In genomic region chr7:101323141-101323594, GRCm38 (mm10) we compare ENCODE assay signal across 8 mouse cellular contexts. TPM values are rescaled to one million over a fixed set of nuclear protein-coding genes. Genes with fewer than 3 reads are reported as not detected.
DNase-seq lines count a peak whose midpoint lies in the region; ATAC-seq lines count a peak whose summit lies in the region.

No protein-coding gene starts in this region.

- H3K4me1 ChIP-seq in heart, embryonic 12.5 days (replicated peaks), result peaks cover 42% of the 10 kb centered on the region

- no peak for ATAC-seq in heart, embryonic 12.5 days (ENCODE audit: insufficient number of reproducible peaks, low FRiP score)

- peaks cover 55% of the 10 kb centered on the region for H3K27me3 ChIP-seq in heart, embryonic 12.5 days (replicated peaks)

- H3K4me3 ChIP-seq in heart, embryonic 12.5 days, result 0 out of 2 replicates have a peak overlapping the region, but pooled peaks have one; percentile 6

- peak overlapping the region; percentile 98 for H3K4me2 ChIP-seq in heart, embryonic 12.5 days

- no peaks in the 10 kb centered on the region for H3K9me3 ChIP-seq in heart, embryonic 12.5 days (replicated peaks)

- no peak overlapping the region for H3K27ac ChIP-seq in heart, embryonic 12.5 days (ENCODE audit: poor library complexity, severe bottlenecking)

- no peak overlapping the region for H3K9ac ChIP-seq in heart, embryonic 12.5 days

- no peaks in the 10 kb centered on the region for H3K36me3 ChIP-seq in heart, embryonic 12.5 days

- 51% methylated on average over 4 of the region's 4 CpGs for WGBS in heart, embryonic 12.5 days

- no peak for DNase-seq in heart, adult 11 months
- peak; percentile 26 to 33 for DNase-seq in urinary bladder, adult 18-20 months (ENCODE audit: low spot score in 2 of 2)
- no peak for DNase-seq in urinary bladder, postnatal 25 days (ENCODE audit: low spot score)
- DNase-seq in liver, result peak; percentile 61
- no peak for DNase-seq in thymus, postnatal 10 days (ENCODE audit: low spot score in 2 of 2)
- DNase-seq in layer of hippocampus, adult 9-10 months (ENCODE audit: low spot score), result no peak
- no peak for DNase-seq in left cerebral cortex, adult 11 months (ENCODE audit: low spot score)

RNA-seq across cellular contexts. Expression of gene Stard10, which starts 6.3 kb away (rescaled TPM):
- polyA plus RNA-seq in heart, embryonic 12.5 days (2016; fragmentation: Nextera tagmentation; extraction: Ambion mirVana), result 22.9 and 28.6 TPM in 2 replicates

RNA-seq across cellular contexts. Expression of gene Atg16l2, which starts 21.1 kb away (rescaled TPM):
- 22.6 and 23.8 TPM in 2 replicates for polyA plus RNA-seq in heart, embryonic 12.5 days (2016; fragmentation: Nextera tagmentation; extraction: Ambion mirVana)

RNA-seq across cellular contexts. Expression of gene Arap1, which starts 24.7 kb away (rescaled TPM):
- polyA plus RNA-seq in heart, embryonic 12.5 days (2016; fragmentation: Nextera tagmentation; extraction: Ambion mirVana), result 19.9 and 22.5 TPM in 2 replicates

Comparison
In these comparisons a context has a peak if more than half of its experiments do, and no peak if none do; other contexts are left out.
1. DNase-seq: peak in urinary bladder, adult 18-20 months (2 of 2) and liver (single experiment); none in heart, adult 11 months (single experiment), urinary bladder, postnatal 25 days (single experiment), thymus, postnatal 10 days (0 of 2), layer of hippocampus, adult 9-10 months (single experiment) and left cerebral cortex, adult 11 months (single experiment).